Mouse (Mus musculus): ENCODE results near the gene Ccdc102a. TPM values are rescaled to one million over a fixed set of nuclear protein-coding genes. Genes with fewer than 3 reads are reported as not detected.

Ccdc102a gene
- 10 to 100 TPM; 18.1 to 19.4 TPM for total RNA-seq (2021)

- peak; percentile 79 for DNase-seq
Observed at GRCm38 (mm10) chr8:94917851-94918495, at the start of gene Ccdc102a. Gene Ccdc102a (minus strand): TSS chr8:94918098.

DNA sequence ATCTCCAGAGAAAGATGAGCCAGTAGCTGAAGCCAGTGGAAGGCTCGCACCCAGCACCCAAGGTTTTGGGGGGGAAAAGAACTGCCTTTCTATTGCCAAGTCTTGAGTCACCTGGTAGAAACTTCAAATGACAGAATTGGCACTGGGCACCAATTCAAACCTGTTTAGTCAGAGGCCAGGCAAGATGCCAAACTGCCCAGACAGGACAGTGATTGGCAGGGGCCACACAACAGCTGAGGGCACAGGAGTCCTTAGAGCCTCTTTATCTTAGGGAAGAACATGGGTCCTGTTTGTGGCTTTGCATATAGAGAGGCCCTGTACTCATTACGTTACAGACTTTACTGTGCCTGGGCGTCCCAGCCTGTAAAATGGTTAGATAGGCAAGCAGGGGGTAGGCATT, 49.7 kb upstream of the Ccdc102a start:
- DNase-seq: peak; percentile 77

GRCm38 (mm10) chr8:94967071-94967470, 49.2 kb upstream of the Ccdc102a start:
- no peak for DNase-seq

GRCm38 (mm10) chr8:94966578-94966977, 48.7 kb upstream of the Ccdc102a start:
- peak; percentile 59 for DNase-seq

GRCm38 (mm10) chr8:94964828-94965227, 46.9 kb upstream of the Ccdc102a start:
- DNase-seq: no peak

DNA sequence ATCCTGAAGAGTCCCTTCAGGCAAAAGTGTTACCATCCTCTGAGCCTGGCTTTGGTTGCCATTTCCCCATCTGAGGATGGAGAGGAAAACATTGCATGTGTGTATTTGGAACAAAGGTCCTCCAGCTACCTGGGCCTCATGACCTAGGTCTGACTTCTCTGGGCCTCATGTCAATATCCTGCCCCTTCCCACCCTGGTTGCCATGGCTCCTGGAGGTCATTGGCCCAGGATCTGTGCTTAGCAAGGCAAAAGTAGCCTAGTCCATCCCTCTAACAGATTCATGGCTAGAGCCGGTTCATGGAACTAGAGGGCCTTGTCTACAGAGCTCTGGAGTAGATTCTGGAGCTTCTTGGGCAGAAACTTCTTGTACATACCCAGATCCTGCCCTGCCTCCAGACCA, 44.3 kb upstream of the Ccdc102a start:
- no peak for DNase-seq

DNA sequence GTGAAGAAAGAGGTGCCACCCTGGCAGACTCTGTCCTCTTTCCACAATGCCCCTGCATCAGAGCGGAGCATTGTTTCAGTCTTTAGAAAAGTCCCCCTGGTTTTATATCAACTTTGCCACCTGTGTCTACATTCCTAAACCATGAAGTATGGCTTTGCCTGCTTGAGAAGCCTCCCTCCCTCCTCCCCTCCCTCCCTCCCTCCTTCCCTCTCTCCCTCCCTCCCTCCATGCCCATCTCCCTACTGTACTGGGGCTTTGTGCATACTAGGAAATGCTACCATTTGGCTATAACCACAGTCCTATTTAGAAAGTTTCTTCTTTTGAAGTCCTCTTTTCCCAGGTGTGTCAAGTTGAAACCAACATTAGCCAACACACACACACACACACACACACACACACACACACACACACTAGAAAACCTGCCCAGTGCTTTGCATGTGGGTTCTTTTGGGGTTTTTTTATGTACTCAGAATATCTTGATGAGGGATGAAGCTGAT, 38.2 kb upstream of the Ccdc102a start:
- no peak for DNase-seq

- DNase-seq: peak; percentile 54
Observed at GRCm38 (mm10) chr8:94954921-94955758, 37.2 kb upstream of the Ccdc102a start.

DNA sequence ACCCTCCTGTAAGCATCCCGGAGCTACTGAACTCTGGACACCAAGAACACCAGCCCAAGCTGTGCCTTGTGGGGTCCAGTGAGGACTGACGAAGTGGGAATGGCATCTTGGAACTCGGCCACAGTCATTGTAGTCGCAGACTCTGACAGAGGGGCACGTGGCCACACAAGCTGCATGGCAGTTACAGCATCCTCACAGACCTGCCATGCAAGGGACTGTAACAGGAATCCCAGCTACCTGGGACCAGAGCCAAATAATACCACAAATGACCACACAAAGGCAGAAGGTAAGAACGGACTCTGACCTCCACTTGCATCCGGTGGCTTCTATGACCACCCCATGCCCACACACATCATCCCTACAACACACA, 36.5 kb upstream of the Ccdc102a start:
- peak; percentile 79 for DNase-seq

DNA sequence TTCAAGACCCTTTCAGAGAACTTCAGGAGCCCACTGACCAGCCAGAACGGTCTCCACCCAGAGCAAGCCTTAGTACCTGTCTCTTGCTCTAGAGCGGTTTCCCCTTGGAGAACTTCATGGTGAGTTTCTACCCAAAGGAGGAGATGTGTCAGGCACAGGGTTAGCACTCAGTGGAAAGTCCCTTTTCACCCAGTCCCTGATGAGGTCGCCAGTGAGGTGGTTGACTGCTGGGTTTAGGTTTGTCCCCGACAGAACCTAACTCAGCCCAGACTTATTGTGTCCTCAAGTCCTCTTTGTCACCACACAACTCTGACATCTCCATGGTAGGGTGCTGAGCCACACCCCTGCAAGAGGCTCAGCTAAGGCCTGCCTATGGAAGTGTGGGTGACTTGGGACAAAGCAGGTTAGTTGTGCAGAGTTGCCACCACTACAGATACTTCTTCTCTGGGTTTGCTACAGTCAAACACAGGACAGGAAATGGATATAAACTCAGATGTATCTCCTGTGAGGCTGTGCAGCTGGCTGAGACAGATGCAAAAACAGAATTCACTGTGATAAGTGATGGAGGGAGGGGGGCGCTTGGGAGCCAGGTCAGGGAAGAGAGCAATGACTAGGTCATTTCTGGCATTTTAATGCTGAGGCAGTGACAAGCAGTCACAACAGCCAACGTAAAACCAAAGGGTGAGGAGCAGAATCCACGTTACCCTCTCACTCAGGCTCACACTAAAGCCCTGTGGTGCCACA, 35.9 kb upstream of the Ccdc102a start:
- DNase-seq: no peak

DNA sequence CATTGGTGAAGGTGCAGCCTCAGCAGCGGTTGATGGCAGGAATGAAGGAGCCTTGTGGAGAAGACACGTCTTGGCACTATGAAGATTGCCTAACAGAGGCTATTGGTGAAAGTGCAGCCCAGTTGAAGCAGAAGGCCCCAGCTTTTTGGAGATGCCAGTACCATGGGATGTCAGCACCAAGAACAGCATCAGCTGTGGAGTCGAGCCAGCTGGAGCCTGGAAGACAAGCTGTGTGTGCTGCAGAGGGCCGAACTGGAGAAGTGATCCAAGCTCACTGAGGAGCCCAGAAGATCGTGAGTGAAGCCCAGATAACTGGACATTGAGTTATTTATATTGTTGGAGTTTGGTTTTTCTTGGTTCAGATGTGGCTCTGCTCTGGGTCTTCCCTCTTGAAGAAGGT, 34.2 kb upstream of the Ccdc102a start:
- no peak for DNase-seq

- DNase-seq: no peak
Observed at GRCm38 (mm10) chr8:94950458-94950857, 32.6 kb upstream of the Ccdc102a start.

- DNase-seq: peak; percentile 84
Observed at GRCm38 (mm10) chr8:94950046-94950445, 32.1 kb upstream of the Ccdc102a start.

GRCm38 (mm10) chr8:94949010-94949409, 31.1 kb upstream of the Ccdc102a start:
- no peak for DNase-seq

DNA sequence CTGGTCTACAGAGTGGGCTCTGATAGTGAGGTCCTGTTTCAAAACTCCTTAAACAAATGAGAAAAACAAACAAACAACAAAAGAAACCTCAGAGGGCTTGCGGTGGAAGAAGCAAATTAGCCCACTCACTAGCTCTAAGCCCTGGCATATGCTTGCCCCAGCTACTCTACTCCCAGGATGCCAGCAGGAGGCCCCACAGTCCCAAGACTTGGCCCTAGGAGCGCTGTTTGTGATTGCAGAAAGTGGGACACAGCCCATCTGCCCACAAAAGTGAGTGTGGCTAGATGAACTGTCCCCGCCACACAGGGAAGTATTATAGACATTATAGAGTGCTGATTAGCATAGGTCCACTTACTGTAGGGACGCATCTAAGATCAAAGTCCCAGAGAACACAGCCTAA, 30.5 kb upstream of the Ccdc102a start:
- DNase-seq: no peak

DNA sequence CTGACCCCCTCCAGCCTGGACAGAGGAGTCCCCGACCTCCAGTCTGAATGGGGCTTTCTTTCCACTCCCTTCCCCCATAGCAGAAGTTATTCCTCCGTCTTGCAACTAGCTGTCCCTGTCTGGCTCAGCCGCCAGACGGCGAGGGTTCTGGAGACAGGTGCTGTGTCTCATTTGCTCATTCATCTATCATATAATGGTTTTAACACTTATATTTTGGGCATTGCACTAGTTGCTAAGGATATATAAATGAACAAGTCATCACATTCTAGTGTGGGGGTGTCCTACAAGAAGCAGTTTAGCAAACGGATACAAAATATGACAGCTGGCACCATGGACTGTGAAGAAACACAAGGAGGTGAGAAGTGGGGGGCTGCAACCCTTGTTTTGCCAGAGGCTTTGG, 27.3 kb upstream of the Ccdc102a start:
- no peak for DNase-seq

- peak; percentile 80 for DNase-seq
Observed at GRCm38 (mm10) chr8:94942566-94942965, 24.7 kb upstream of the Ccdc102a start.

- DNase-seq: no peak
Observed at GRCm38 (mm10) chr8:94935172-94935571, 17.3 kb upstream of the Ccdc102a start.

DNA sequence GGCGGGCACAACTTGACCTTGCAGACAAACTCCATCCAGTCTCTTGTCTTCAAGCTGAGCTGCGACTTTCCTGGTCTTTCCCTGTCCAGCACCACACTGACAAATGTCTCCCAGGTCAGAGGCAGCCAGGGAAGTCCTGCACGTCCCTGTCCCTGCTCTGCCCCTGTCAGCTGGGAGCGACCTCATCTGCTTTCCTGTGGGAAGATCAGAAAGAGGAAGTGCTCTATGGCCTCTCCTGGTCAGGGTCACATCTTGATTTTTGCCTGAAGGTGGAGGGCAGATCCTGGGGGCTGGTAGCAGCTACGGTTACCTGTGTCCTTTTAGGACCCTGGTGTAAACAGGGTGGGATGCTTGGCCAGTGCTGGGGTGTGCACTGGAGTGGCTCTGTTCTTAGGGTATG, 16.0 kb upstream of the Ccdc102a start:
- DNase-seq: no peak

DNA sequence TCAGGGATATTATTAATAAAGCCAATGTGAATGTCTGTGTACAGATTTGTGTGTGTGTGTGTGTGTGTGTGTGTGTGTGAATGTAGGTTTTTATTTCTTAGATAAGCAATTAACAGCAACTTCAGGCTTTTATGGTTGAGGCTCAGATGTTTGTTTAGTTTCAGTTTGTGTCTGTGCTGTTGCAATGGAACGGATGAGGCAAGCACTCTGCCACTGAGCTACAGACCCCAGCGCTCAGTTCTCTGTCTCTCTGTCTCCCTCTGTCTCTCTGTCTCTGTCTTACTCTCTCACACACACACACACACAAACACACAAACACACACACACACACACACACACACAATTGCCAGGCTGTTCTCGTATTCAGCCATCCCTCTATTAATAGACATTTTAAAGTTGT, 10.3 kb upstream of the Ccdc102a start:
- no peak for DNase-seq

DNA sequence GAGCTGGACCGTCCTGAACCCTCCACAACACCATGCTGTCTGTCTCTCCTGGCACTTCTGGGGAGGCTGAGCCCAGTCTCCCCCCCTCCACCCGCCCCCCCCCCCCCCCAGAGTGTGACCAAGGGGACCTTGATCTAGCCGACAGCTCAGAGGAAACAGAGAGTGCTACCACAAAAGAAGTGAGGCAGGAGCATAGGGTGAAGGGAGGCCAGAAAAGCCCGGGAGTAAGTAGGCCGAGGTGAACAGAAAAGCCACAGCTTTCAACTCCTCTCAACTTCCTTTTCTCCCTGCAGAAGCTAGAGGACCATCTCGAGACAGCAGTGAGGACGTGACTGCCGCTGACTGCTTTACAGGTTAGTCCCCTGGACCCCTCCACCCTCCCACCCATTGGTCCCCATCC, 5.5 kb upstream of the Ccdc102a start, which contains the start of gene Adgrg5:
Gene Adgrg5, plus strand, starts transcription at position 290 of the 400 bp plus-strand sequence.
- DNase-seq: no peak

- DNase-seq: peak; percentile 35
Observed at GRCm38 (mm10) chr8:94922602-94923001, 4.7 kb upstream of the Ccdc102a start.

DNA sequence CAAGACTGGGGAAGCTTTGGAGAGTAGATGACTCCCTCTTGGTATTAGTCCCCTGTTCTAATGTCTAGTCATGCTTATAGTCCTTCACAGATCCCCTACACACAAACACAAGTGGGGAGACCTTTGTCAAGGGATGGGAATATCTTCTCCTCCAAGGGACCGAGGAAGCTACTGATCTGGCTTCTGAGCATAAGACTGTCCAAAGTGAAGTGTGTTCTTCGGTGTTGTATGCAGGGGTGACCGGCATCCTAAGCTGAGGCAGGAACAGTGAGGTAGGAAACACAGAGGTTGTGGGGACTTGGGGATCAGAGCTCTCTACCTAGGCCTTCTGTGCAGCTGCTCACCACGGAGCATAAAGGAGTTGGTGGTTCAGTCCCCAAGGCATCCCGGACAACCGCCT, 4.3 kb upstream of the Ccdc102a start:
- no peak for DNase-seq

All from heart, postnatal 4 days (tissue).